Mouse (Mus musculus) urinary bladder, adult 2 months (tissue): ENCODE data around the gene Slc28a3. TPM values are rescaled to one million over a fixed set of nuclear protein-coding genes. Genes with fewer than 3 reads are reported as not detected.

Experiments used
- DNase-seq: peaks from one replicate; pipeline ENCODE4 v3.0.0; 2022; ENCODE audit warnings: low spot score
- polyA plus RNA-seq: library from polyadenylated mRNA; depleted of rRNA; stranded (reverse); fragments of >200 nt; gene quantifications from 2 replicates; pipeline ENCODE4 v1.2.3, GENCODE M21; 2012

The Slc28a3 gene
- polyA plus RNA-seq, 1 experiment = 0.06 TPM

- DNase-seq = no peak
Observed at GRCm38 (mm10) chr13:58560497-58561138, 50.1 kb downstream of the Slc28a3 start.

GRCm38 (mm10) chr13:58558216-58558615, 52.5 kb downstream of the Slc28a3 start:
- DNase-seq = no peak

- DNase-seq = no peak
Observed at GRCm38 (mm10) chr13:58556018-58556417, 54.7 kb downstream of the Slc28a3 start.

GRCm38 (mm10) chr13:58555561-58555960, 55.1 kb downstream of the Slc28a3 start:
- DNase-seq = no peak

GRCm38 (mm10) chr13:58551924-58552323, 58.8 kb downstream of the Slc28a3 start:
- DNase-seq = no peak

- DNase-seq = no peak
Observed at GRCm38 (mm10) chr13:58547570-58547969, 63.1 kb downstream of the Slc28a3 start.

- DNase-seq = no peak
Observed at GRCm38 (mm10) chr13:58543688-58544408, 66.8 kb downstream of the Slc28a3 start.

GRCm38 (mm10) chr13:58543066-58543465, 67.6 kb downstream of the Slc28a3 start:
- peak; percentile 66 for DNase-seq

GRCm38 (mm10) chr13:58542601-58543041, 68.1 kb downstream of the Slc28a3 start:
- DNase-seq = no peak

GRCm38 (mm10) chr13:58542167-58542566, 68.5 kb downstream of the Slc28a3 start:
- no peak for DNase-seq

GRCm38 (mm10) chr13:58541620-58542019, 69.1 kb downstream of the Slc28a3 start:
- no peak for DNase-seq

GRCm38 (mm10) chr13:58538966-58539365, 71.7 kb downstream of the Slc28a3 start:
- no peak for DNase-seq

- no peak for DNase-seq
Observed at GRCm38 (mm10) chr13:58538366-58538765, 72.3 kb downstream of the Slc28a3 start.

- DNase-seq = no peak
Observed at GRCm38 (mm10) chr13:58537916-58538233, 72.8 kb downstream of the Slc28a3 start.

- DNase-seq = no peak
Observed at GRCm38 (mm10) chr13:58537232-58537915, 73.3 kb downstream of the Slc28a3 start.

GRCm38 (mm10) chr13:58536466-58537231, 74.0 kb downstream of the Slc28a3 start:
- no peak for DNase-seq

- DNase-seq = no peak
Observed at GRCm38 (mm10) chr13:58535321-58535720, 75.4 kb downstream of the Slc28a3 start.

GRCm38 (mm10) chr13:58534861-58535260, 75.8 kb downstream of the Slc28a3 start:
- no peak for DNase-seq

- DNase-seq = no peak
Observed at GRCm38 (mm10) chr13:58534216-58534841, 76.3 kb downstream of the Slc28a3 start.

- DNase-seq = no peak
Observed at GRCm38 (mm10) chr13:58524581-58524980, 86.1 kb downstream of the Slc28a3 start.

GRCm38 (mm10) chr13:58523761-58524117, 86.9 kb downstream of the Slc28a3 start:
- DNase-seq = no peak
